In the genomic region with DNA sequence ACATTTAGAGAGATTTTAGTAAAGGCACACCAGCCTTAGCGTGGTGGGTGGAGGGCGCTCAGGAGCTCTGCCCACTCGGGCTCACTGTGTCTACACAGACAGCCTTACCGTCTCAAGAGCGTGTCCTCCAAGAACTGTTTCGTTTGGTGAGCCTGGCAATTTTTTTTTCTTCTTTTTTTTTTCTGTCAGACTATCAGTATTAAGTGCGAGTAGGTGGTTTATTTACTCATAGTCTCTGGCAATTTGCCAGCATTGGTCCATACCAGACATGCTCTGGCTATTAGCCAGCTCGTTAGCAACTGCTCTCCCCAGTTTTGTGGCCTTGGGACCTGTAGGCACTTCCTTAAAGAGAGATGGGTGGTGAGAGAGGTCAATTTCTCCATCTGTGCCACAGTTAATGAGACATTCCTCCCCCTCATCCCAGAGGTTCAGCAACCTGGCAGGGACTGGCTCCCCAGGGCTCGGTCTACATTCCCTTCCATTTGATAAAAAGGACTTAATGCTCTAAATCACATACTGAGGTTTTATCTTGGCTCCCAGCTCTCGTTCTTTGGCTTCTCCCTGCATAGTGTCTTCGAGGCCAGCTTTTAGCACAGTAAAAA, we compare ENCODE assay signal across 8 mouse cellular contexts.
DNase-seq lines count a peak whose midpoint lies in the region; ATAC-seq lines count a peak whose summit lies in the region.
"Had no signal": no experiment of that assay in that cellular context is flagged by ENCODE, and none has a peak within 500 bp of the region (broad histone marks: within the 10 kb centered on the region; RNA-seq: fewer than 3 reads in every experiment).

No protein-coding gene starts in this region.

- H3K9ac ChIP-seq in forebrain, embryonic 12.5 days = no peak overlapping the region
- H3K9ac ChIP-seq in kidney, embryonic 16.5 days (replicated peaks; ENCODE audit: low read length) = no peak overlapping the region
- H3K9ac ChIP-seq in midbrain, embryonic 15.5 days = no peak overlapping the region

- H3K27ac ChIP-seq in forebrain, embryonic 12.5 days = peak overlapping the region; percentile 71
- peak overlapping the region; percentile 40; the same call in 1 of the 2 replicates for H3K27ac ChIP-seq in kidney, embryonic 16.5 days (ENCODE audit: low read length)
- 0 out of 2 replicates have a peak overlapping the region, but pooled peaks have one; percentile 25 for H3K27ac ChIP-seq in midbrain, embryonic 15.5 days

- DNase-seq in retina, postnatal 1 day = peak; percentile 60
- DNase-seq in retina, embryonic 14.5 days (ENCODE audit: low spot score) = no peak
- no peak for DNase-seq in right cerebral cortex, postnatal 25 days
- no peak for DNase-seq in spleen, postnatal 14 days (ENCODE audit: low spot score in 2 of 2)

- H3K4me2 ChIP-seq in forebrain, embryonic 12.5 days = no peak overlapping the region
- no peak overlapping the region for H3K4me2 ChIP-seq in kidney, embryonic 16.5 days (replicated peaks; ENCODE audit: low read depth, low read length)
- no peak overlapping the region for H3K4me2 ChIP-seq in midbrain, embryonic 15.5 days

- peak; percentile 64; the same call in 1 of the 2 replicates for ATAC-seq in forebrain, embryonic 12.5 days (ENCODE audit: low FRiP score)
- 0 out of 2 replicates have a peak, but pooled peaks have one; percentile 35 for ATAC-seq in kidney, embryonic 16.5 days (ENCODE audit: low FRiP score, low TSS enrichment)
- no peak for ATAC-seq in midbrain, embryonic 15.5 days (replicated peaks)

- no peaks in the 10 kb centered on the region for H3K9me3 ChIP-seq in forebrain, embryonic 12.5 days
- no peaks in the 10 kb centered on the region for H3K9me3 ChIP-seq in kidney, embryonic 16.5 days (ENCODE audit: low read length)
- no peaks in the 10 kb centered on the region for H3K9me3 ChIP-seq in midbrain, embryonic 15.5 days
- H3K9me3 ChIP-seq: megakaryocyte, embryonic 14.5 days had no signal

- peaks cover 32% of the 10 kb centered on the region for H3K4me1 ChIP-seq in forebrain, embryonic 12.5 days
- H3K4me1 ChIP-seq in kidney, embryonic 16.5 days (ENCODE audit: insufficient read depth, low read length) = peaks cover 9% of the 10 kb centered on the region; the same call in 1 of the 2 replicates
- peaks cover 13% of the 10 kb centered on the region; the same call in 1 of the 2 replicates for H3K4me1 ChIP-seq in midbrain, embryonic 15.5 days

- no peaks in the 10 kb centered on the region for H3K36me3 ChIP-seq in forebrain, embryonic 12.5 days (replicated peaks)
- H3K36me3 ChIP-seq in kidney, embryonic 16.5 days (ENCODE audit: insufficient read depth, low read length) = no peaks in the 10 kb centered on the region
- no peaks in the 10 kb centered on the region for H3K36me3 ChIP-seq in midbrain, embryonic 15.5 days (replicated peaks)

- 41% methylated on average over 11 of the region's 11 CpGs for WGBS in forebrain, embryonic 12.5 days
- 41% methylated on average over 11 of the region's 11 CpGs for WGBS in kidney, embryonic 16.5 days
- 52% methylated on average over 11 of the region's 11 CpGs for WGBS in midbrain, embryonic 15.5 days

- no peaks in the 10 kb centered on the region for H3K27me3 ChIP-seq in forebrain, embryonic 12.5 days
- no peaks in the 10 kb centered on the region for H3K27me3 ChIP-seq in kidney, embryonic 16.5 days (ENCODE audit: insufficient read depth, low read length)
- H3K27me3 ChIP-seq in midbrain, embryonic 15.5 days (replicated peaks) = no peaks in the 10 kb centered on the region

- no peak overlapping the region for H3K4me3 ChIP-seq in forebrain, embryonic 12.5 days (replicated peaks)
- no peak overlapping the region for H3K4me3 ChIP-seq in kidney, embryonic 16.5 days (ENCODE audit: low read length)
- no peak overlapping the region for H3K4me3 ChIP-seq in midbrain, embryonic 15.5 days
- H3K4me3 ChIP-seq: megakaryocyte, embryonic 14.5 days had no signal
